In the genomic region with DNA sequence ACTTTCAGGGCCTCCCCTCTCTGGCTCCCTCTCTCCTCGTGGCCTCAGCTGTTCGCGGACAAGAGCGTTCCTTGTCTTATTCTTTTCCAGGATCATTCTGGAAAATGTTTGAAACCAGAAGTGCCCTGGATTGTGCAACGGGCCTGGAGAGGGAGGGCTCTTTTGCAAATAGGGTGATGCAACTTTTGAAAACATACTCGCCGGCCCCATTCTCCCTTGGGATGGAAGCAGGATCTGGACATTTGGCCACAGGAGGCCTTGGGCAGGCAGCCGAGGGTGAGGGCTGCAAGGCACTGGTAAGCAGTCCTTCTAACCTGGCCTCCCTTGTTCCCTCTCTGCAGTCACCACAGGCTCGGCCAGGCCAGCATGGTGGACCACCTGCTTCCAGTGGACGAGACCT, we compare ENCODE assay signal across 8 mouse cellular contexts. TPM values are rescaled to one million over a fixed set of nuclear protein-coding genes. Genes with fewer than 3 reads are reported as not detected.
DNase-seq lines count a peak whose midpoint lies in the region; TF ChIP-seq lines count a peak whose summit lies in the region.
"Had no signal": no experiment of that assay in that cellular context is flagged by ENCODE, and none has a peak within 500 bp of the region (broad histone marks: within the 10 kb centered on the region; RNA-seq: fewer than 3 reads in every experiment).

No protein-coding gene starts in this region.

- no peak for TF ChIP-seq CTCF in left cerebral cortex, adult 2 months (IDR thresholded peaks at IDR 0.05)

- intact Hi-C loops in left cerebral cortex, adult 2 months (cut with DNase I) = no loop called here

- H3K4me3 ChIP-seq in left cerebral cortex, adult 2 months = no peak overlapping the region
- H3K4me3 ChIP-seq: midbrain, embryonic 10.5 days had no signal

- peak overlapping the region; percentile 47 for H3K27ac ChIP-seq in left cerebral cortex, adult 2 months
- H3K27ac ChIP-seq: midbrain, embryonic 10.5 days had no signal

- DNase-seq in left cerebral cortex, adult 2 months (ENCODE audit: extremely low spot score in 1 of 2, low spot score in 2 of 2) = no peak
- no peak for DNase-seq in left cerebral cortex, adult 8-10 months (ENCODE audit: low spot score in 2 of 2)
- DNase-seq in adrenal gland, postnatal 36 days = peak; percentile 77 to 83
- DNase-seq in heart, postnatal 4 days = peak; percentile 35
- DNase-seq in lung, postnatal 4 days = peak; percentile 71 to 82
- DNase-seq in right cerebral cortex, postnatal 4 days = no peak
- DNase-seq in cerebellum, postnatal 4 days (ENCODE audit: low spot score in 2 of 2) = no peak

RNA-seq across cellular contexts. Expression of a gene that starts 3.7 kb away (rescaled TPM):
- total RNA-seq in left cerebral cortex, adult 2 months (2021) = 10 to 100 TPM; 29.0 to 34.4 TPM
- total RNA-seq in left cerebral cortex, adult 8-10 months (2022) = 10 to 100 TPM; 28.0 to 33.1 (median 29.4) TPM
- 10 to 100 TPM; 31.8 to 35.7 TPM for total RNA-seq in adrenal gland, postnatal 36 days (2021)
- 10 to 100 TPM in 1 of 2 experiments, 1 to 10 TPM in 1; 9.7 to 11.6 TPM for total RNA-seq in heart, postnatal 4 days (2021)

RNA-seq across cellular contexts. Expression of a gene that starts 20.1 kb away (rescaled TPM):
- total RNA-seq in left cerebral cortex, adult 2 months (2021) = 10 to 100 TPM; 62.6 to 66.0 TPM
- total RNA-seq in left cerebral cortex, adult 8-10 months (2022) = 10 to 100 TPM; 44.9 to 68.4 (median 49.3) TPM
- total RNA-seq in adrenal gland, postnatal 36 days (2021) = 100 to 1,000 TPM; 136 to 172 TPM
- 1 to 10 TPM in 1 of 2 experiments, under 1 TPM in 1; 0.61 to 1.2 TPM for total RNA-seq in heart, postnatal 4 days (2021)

RNA-seq across cellular contexts. Expression of a gene that starts 37.5 kb away (rescaled TPM):
- 1 to 10 TPM; 4.5 to 6.5 TPM for total RNA-seq in left cerebral cortex, adult 2 months (2021)
- total RNA-seq in left cerebral cortex, adult 8-10 months (2022) = 1 to 10 TPM; 4.3 to 5.8 (median 5.1) TPM
- total RNA-seq in adrenal gland, postnatal 36 days (2021) = 1 to 10 TPM in 1 of 2 experiments, under 1 TPM in 1; 0.46 to 1.2 TPM
- total RNA-seq in heart, postnatal 4 days (2021) = not detected

Comparison
In these comparisons a context has a peak if more than half of its experiments do, and no peak if none do; other contexts are left out.
1. DNase-seq: peak in adrenal gland, postnatal 36 days (2 of 2), heart, postnatal 4 days (single experiment) and lung, postnatal 4 days (2 of 2); none in left cerebral cortex, adult 2 months (0 of 2), left cerebral cortex, adult 8-10 months (0 of 2), right cerebral cortex, postnatal 4 days (single experiment) and cerebellum, postnatal 4 days (0 of 2).
2. RNA of a gene that starts 20.1 kb away (total RNA-seq): 136 to 172 TPM in adrenal gland, postnatal 36 days, 62.6 to 66.0 TPM in left cerebral cortex, adult 2 months and 44.9 to 68.4 TPM in left cerebral cortex, adult 8-10 months; 0.61 to 1.2 TPM in heart, postnatal 4 days; every median in the first group is over 10 times any median in the second.